Mouse (Mus musculus) MEL (cell line): ENCODE measurements around the gene Socs7. TPM values are rescaled to one million over a fixed set of nuclear protein-coding genes. Genes with fewer than 3 reads are reported as not detected.

Experiments
- DNase-seq: peaks from one replicate; pipeline ENCODE4 v3.0.0; 2011; ENCODE audit warnings: low read depth, low spot score
- H3K27ac ChIP-seq: 2 replicates; pipeline ENCODE4 v1.5.1; 2012; ENCODE audit warnings: low read depth, mild to moderate bottlenecking, control low read depth, low read length, moderate library complexity; ENCODE audit not compliant: control insufficient read depth
- H3K27me3 ChIP-seq, 2 experiments: fragments of 150-350 bp in 1 of 2; sonication (generic) in 1 of 2; 2 replicates each; pipeline ENCODE4 v1.6.1; 2012; ENCODE audit warnings: low read length in 2 of 2, mild to moderate bottlenecking in 2 of 2, improper control_type of control experiment in 1 of 2, moderate library complexity in 1 of 2; ENCODE audit not compliant: insufficient read depth in 2 of 2, control insufficient read depth in 1 of 2
- H3K36me3 ChIP-seq, 2 experiments: 2 replicates each; pipeline ENCODE4 v1.6.1; 2012 to 2014; ENCODE audit warnings: low read length in 2 of 2, improper control_type of control experiment in 1 of 2, inconsistent platforms in 1 of 2, mild to moderate bottlenecking in 1 of 2; ENCODE audit not compliant: insufficient read depth in 2 of 2, control insufficient read depth in 1 of 2
- H3K4me1 ChIP-seq, 2 experiments: fragments of 150-350 bp in 1 of 2; sonication (generic) in 1 of 2; 2 replicates each; pipeline ENCODE4 v1.6.1; 2012; ENCODE audit warnings: low read length in 2 of 2, improper control_type of control experiment in 1 of 2, mild to moderate bottlenecking in 1 of 2; ENCODE audit not compliant: insufficient read depth in 2 of 2, control insufficient read depth in 1 of 2
- H3K4me3 ChIP-seq, 2 experiments: fragments of 150-350 bp in 1 of 2; sonication (generic) in 1 of 2; 2 replicates each; pipeline ENCODE4 v1.5.1; 2012; ENCODE audit warnings: low read depth in 2 of 2, low read length in 2 of 2, mild to moderate bottlenecking in 2 of 2, moderate library complexity in 2 of 2, control low read depth in 1 of 2, improper control_type of control experiment in 1 of 2; ENCODE audit not compliant: control insufficient read depth in 1 of 2, insufficient read depth in 1 of 2
- H3K79me2 ChIP-seq: 2 replicates; pipeline ENCODE4 v1.6.1; 2012; ENCODE audit warnings: mild to moderate bottlenecking, low read length, moderate library complexity; ENCODE audit not compliant: control insufficient read depth, poor library complexity, insufficient read depth
- H3K9ac ChIP-seq: 2 replicates; pipeline ENCODE4 v1.6.1; 2012; ENCODE audit warnings: low read depth, mild to moderate bottlenecking, control low read depth, low read length, moderate library complexity; ENCODE audit not compliant: control insufficient read depth, poor library complexity, severe bottlenecking
- H3K9me3 ChIP-seq: fragments of 150-350 bp; sonication (generic); replicated peaks from 2 replicates; pipeline ENCODE4 v1.6.1; 2012; ENCODE audit warnings: mild to moderate bottlenecking, low read length, improper control_type of control experiment, moderate library complexity; ENCODE audit not compliant: insufficient read depth
- BHLHE40 ChIP-seq: IDR thresholded peaks from 2 replicates; pipeline ENCODE4 v1.6.1; 2012; ENCODE audit warnings: low read depth, mild to moderate bottlenecking, inconsistent platforms, low read length, improper control_type of control experiment, borderline replicate concordance
- CHD1 ChIP-seq: IDR thresholded peaks from 2 replicates; pipeline ENCODE4 v1.6.1; 2012; ENCODE audit warnings: low read depth, mild to moderate bottlenecking, inconsistent platforms, low read length, improper control_type of control experiment
- CHD2 ChIP-seq: IDR thresholded peaks from 2 replicates; pipeline ENCODE4 v1.6.1; 2011; ENCODE audit warnings: low read length, improper control_type of control experiment
- CTCF ChIP-seq, 3 experiments: IDR thresholded peaks in 2 of 3; conservative IDR thresholded peaks in 1 of 3; 2 replicates each; pipeline ENCODE4 v1.5.1; 2011 to 2012; ENCODE audit warnings: low read length in 3 of 3, low read depth in 2 of 3, mild to moderate bottlenecking in 2 of 3, improper control_type of control experiment in 1 of 3, inconsistent platforms in 1 of 3, mixed read lengths in 1 of 3, moderate library complexity in 1 of 3; ENCODE audit not compliant: control insufficient read depth in 1 of 3, insufficient read depth in 1 of 3, poor library complexity in 1 of 3, severe bottlenecking in 1 of 3
- E2F4 ChIP-seq: IDR thresholded peaks from 2 replicates; pipeline ENCODE4 v1.6.1; 2011; ENCODE audit warnings: low read depth, low read length, improper control_type of control experiment, borderline replicate concordance
- ELF1 ChIP-seq: IDR thresholded peaks from 2 replicates; pipeline ENCODE4 v1.6.1; 2014; ENCODE audit warnings: low read depth, mild to moderate bottlenecking, inconsistent platforms, low read length, improper control_type of control experiment, moderate library complexity
- EP300 ChIP-seq, 2 experiments: IDR thresholded peaks; 2 replicates each; pipeline ENCODE4 v1.6.1; 2011; ENCODE audit warnings: improper control_type of control experiment in 2 of 2, low read length in 2 of 2, low read depth in 1 of 2, mild to moderate bottlenecking in 1 of 2
- ETS1 ChIP-seq: IDR thresholded peaks from 2 replicates; pipeline ENCODE4 v1.6.1; 2012; ENCODE audit warnings: low read depth, mild to moderate bottlenecking, inconsistent platforms, low read length, improper control_type of control experiment, moderate library complexity
- GABPA ChIP-seq: IDR thresholded peaks from 2 replicates; pipeline ENCODE4 v1.6.1; 2012; ENCODE audit warnings: low read depth, mild to moderate bottlenecking, inconsistent platforms, low read length, improper control_type of control experiment, moderate library complexity
- GATA1 ChIP-seq: IDR thresholded peaks from 2 replicates; pipeline ENCODE4 v1.6.1; 2011; ENCODE audit warnings: low read depth, low read length, improper control_type of control experiment
- HCFC1 ChIP-seq: IDR thresholded peaks from 2 replicates; pipeline ENCODE4 v1.6.1; 2012; ENCODE audit warnings: low read depth, mild to moderate bottlenecking, inconsistent platforms, low read length, improper control_type of control experiment, moderate library complexity
- JUND ChIP-seq: IDR thresholded peaks from 2 replicates; pipeline ENCODE4 v1.6.1; 2011; ENCODE audit warnings: low read depth, mild to moderate bottlenecking, improper control_type of control experiment, low read length
- KAT2A ChIP-seq: conservative IDR thresholded peaks from 2 replicates; pipeline ENCODE4 v1.6.1; 2012; ENCODE audit warnings: low read depth, low read length, improper control_type of control experiment, inconsistent platforms
- MAFK ChIP-seq: IDR thresholded peaks from 2 replicates; pipeline ENCODE4 v1.6.1; 2011; ENCODE audit warnings: low read depth, mild to moderate bottlenecking, low read length, improper control_type of control experiment, borderline replicate concordance
- MAX ChIP-seq: IDR thresholded peaks from 2 replicates; pipeline ENCODE4 v1.6.1; 2011; ENCODE audit warnings: low read length, improper control_type of control experiment
- MAZ ChIP-seq: IDR thresholded peaks from 2 replicates; pipeline ENCODE4 v1.6.1; 2012; ENCODE audit warnings: low read depth, mild to moderate bottlenecking, inconsistent platforms, low read length, improper control_type of control experiment
- MEF2A ChIP-seq: IDR thresholded peaks from 2 replicates; pipeline ENCODE4 v1.6.1; 2014; ENCODE audit warnings: low read depth, mild to moderate bottlenecking, inconsistent platforms, low read length, improper control_type of control experiment; ENCODE audit not compliant: poor library complexity, insufficient replicate concordance, severe bottlenecking; ENCODE audit errors: extremely low read depth
- MXI1 ChIP-seq: IDR thresholded peaks from 2 replicates; pipeline ENCODE4 v1.6.1; 2011; ENCODE audit warnings: mild to moderate bottlenecking, low read depth, low read length, improper control_type of control experiment
- MYB ChIP-seq: IDR thresholded peaks from 2 replicates; pipeline ENCODE4 v1.6.1; 2011; ENCODE audit warnings: mild to moderate bottlenecking, low read depth, low read length, improper control_type of control experiment
- MYC ChIP-seq: IDR thresholded peaks from 2 replicates; pipeline ENCODE4 v1.6.1; 2011; ENCODE audit warnings: low read depth, mild to moderate bottlenecking, low read length, improper control_type of control experiment, moderate library complexity
- NELFE ChIP-seq: IDR thresholded peaks from 2 replicates; pipeline ENCODE4 v1.6.1; 2011; ENCODE audit warnings: low read depth, low read length, improper control_type of control experiment
- NRF1 ChIP-seq: IDR thresholded peaks from 2 replicates; pipeline ENCODE4 v1.6.1; 2014; ENCODE audit warnings: low read depth, mild to moderate bottlenecking, inconsistent platforms, low read length, improper control_type of control experiment, moderate library complexity; ENCODE audit not compliant: poor library complexity, insufficient read depth, severe bottlenecking
- POLR2A ChIP-seq, 2 experiments: IDR thresholded peaks; 2 replicates each; pipeline ENCODE4 v1.6.1; 2011 to 2012; ENCODE audit warnings: low read length in 2 of 2, mild to moderate bottlenecking in 2 of 2, control low read depth in 1 of 2, improper control_type of control experiment in 1 of 2, low read depth in 1 of 2, moderate library complexity in 1 of 2; ENCODE audit not compliant: control insufficient read depth in 1 of 2, insufficient read depth in 1 of 2, poor library complexity in 1 of 2
- POLR2AphosphoS2 ChIP-seq: IDR thresholded peaks from 2 replicates; pipeline ENCODE4 v1.6.1; 2011; ENCODE audit warnings: low read length, improper control_type of control experiment
- RAD21 ChIP-seq: IDR thresholded peaks from 2 replicates; pipeline ENCODE4 v1.6.1; 2011; ENCODE audit warnings: mild to moderate bottlenecking, low read depth, low read length, improper control_type of control experiment
- RCOR1 ChIP-seq: IDR thresholded peaks from 2 replicates; pipeline ENCODE4 v1.6.1; 2012; ENCODE audit warnings: low read depth, mild to moderate bottlenecking, inconsistent platforms, low read length, improper control_type of control experiment
- SIN3A ChIP-seq: IDR thresholded peaks from 2 replicates; pipeline ENCODE4 v1.6.1; 2012; ENCODE audit warnings: low read length, improper control_type of control experiment, inconsistent platforms
- SMC3 ChIP-seq: IDR thresholded peaks from 2 replicates; pipeline ENCODE4 v1.6.1; 2011; ENCODE audit warnings: low read depth, low read length, improper control_type of control experiment
- TAL1 ChIP-seq: IDR thresholded peaks from 2 replicates; pipeline ENCODE4 v1.6.1; 2012; ENCODE audit warnings: mild to moderate bottlenecking, inconsistent platforms, low read length, moderate library complexity, mixed read lengths
- TBP ChIP-seq: IDR thresholded peaks from 2 replicates; pipeline ENCODE4 v1.8.0; 2011; ENCODE audit warnings: low read depth, low read length, improper control_type of control experiment
- TCF12 ChIP-seq: IDR thresholded peaks from 2 replicates; pipeline ENCODE4 v1.6.1; 2014; ENCODE audit warnings: low read depth, mild to moderate bottlenecking, inconsistent platforms, low read length, improper control_type of control experiment, moderate library complexity
- UBTF ChIP-seq: IDR thresholded peaks from 2 replicates; pipeline ENCODE4 v1.6.1; 2012; ENCODE audit warnings: low read depth, mild to moderate bottlenecking, inconsistent platforms, low read length, improper control_type of control experiment, moderate library complexity, borderline replicate concordance; ENCODE audit not compliant: insufficient read depth
- USF1 ChIP-seq: IDR thresholded peaks from 2 replicates; pipeline ENCODE4 v1.6.1; 2014; ENCODE audit warnings: low read depth, mild to moderate bottlenecking, inconsistent platforms, low read length, improper control_type of control experiment, moderate library complexity
- USF2 ChIP-seq, 2 experiments: IDR thresholded peaks; 2 replicates each; pipeline ENCODE4 v1.6.1; 2011 to 2012; ENCODE audit warnings: improper control_type of control experiment in 2 of 2, low read length in 2 of 2, borderline replicate concordance in 1 of 2, inconsistent platforms in 1 of 2, low read depth in 1 of 2, mild to moderate bottlenecking in 1 of 2; ENCODE audit not compliant: insufficient read depth in 1 of 2
- ZC3H11A ChIP-seq: IDR thresholded peaks from 2 replicates; pipeline ENCODE4 v1.6.1; 2012; ENCODE audit warnings: low read depth, mild to moderate bottlenecking, inconsistent platforms, low read length, improper control_type of control experiment
- ZKSCAN1 ChIP-seq: IDR thresholded peaks from 2 replicates; pipeline ENCODE4 v1.6.1; 2012; ENCODE audit warnings: low read depth, mild to moderate bottlenecking, inconsistent platforms, low read length, improper control_type of control experiment, moderate library complexity
- ZMIZ1 ChIP-seq: IDR thresholded peaks from 2 replicates; pipeline ENCODE4 v1.6.1; 2012; ENCODE audit warnings: low read depth, mild to moderate bottlenecking, inconsistent platforms, low read length, improper control_type of control experiment, moderate library complexity
- ZNF384 ChIP-seq: IDR thresholded peaks from 2 replicates; pipeline ENCODE4 v1.6.1; 2012; ENCODE audit warnings: low read depth, mild to moderate bottlenecking, inconsistent platforms, low read length, improper control_type of control experiment
- polyA plus RNA-seq, 2 experiments: library from polyadenylated mRNA; stranded (reverse) in 1 of 2; unstranded in 1 of 2; fragments of >175 nt in 1 of 2; fragments of >200 nt in 1 of 2; gene quantifications; 2 replicates each; pipeline versions ENCODE4 v1.2.1 to v1.2.4; 2012; ENCODE audit warnings: low replicate concordance in 2 of 2, low read depth in 1 of 2; ENCODE audit not compliant: insufficient read length in 2 of 2, insufficient read depth in 1 of 2, missing spikeins in 1 of 2
- total RNA-seq: library from RNA; depleted of rRNA; stranded (reverse); fragments of 300-350 nt; gene quantifications from 2 replicates; pipeline ENCODE4 v1.2.3, GENCODE M21; 2012

Socs7 gene
- total and polyA plus RNA-seq, 3 experiments = 19.3 to 21.0 TPM; not detected in 1

DNA sequence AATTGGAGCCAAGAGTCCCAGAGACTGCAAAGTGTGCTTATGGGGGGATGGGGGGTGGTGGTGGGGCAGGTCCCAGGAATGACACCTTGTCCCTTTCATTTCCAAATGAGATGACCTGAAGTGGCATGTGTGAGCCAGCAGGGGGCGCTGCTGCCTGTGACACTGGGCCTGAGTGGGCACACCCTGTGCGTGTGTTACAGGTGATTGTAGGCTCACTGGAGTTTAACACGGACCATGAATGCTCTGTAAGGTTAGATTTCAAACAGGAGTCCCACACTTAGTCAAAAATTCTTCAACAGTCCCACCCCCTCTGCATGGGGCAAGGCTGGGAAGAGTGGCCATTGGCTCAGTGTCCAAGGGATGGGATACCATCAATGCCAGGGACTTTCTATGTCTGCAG lies 69.7 kb downstream of the Socs7 start:
- Histone ChIP-seq H3K4me1 (peaks cover 10 to 44% of the 10 kb centered on the region in 2 experiments), H3K27me3 (no peaks in the 10 kb centered on the region), H3K36me3 (peaks cover 0 to 31% of the 10 kb centered on the region in 2 experiments; a peak in 2 of 4 replicates), H3K9me3 (no peaks in the 10 kb centered on the region), H3K27ac (no peak overlapping the region), H3K4me3 (no peak overlapping the region), H3K79me2 (no peaks in the 10 kb centered on the region), H3K9ac (no peak overlapping the region)
- peak; percentile 85 for DNase-seq
- TF ChIP-seq CHD2 (no peak), MAX (peak; percentile 53; the same call in 1 of the 2 replicates), RCOR1 (no peak), ETS1 (no peak), RAD21 (peak; percentile 94), SIN3A (peak; percentile 73), TCF12 (no peak), E2F4 (no peak), EP300 (IDR thresholded peaks at IDR 0.05; ENCODE audit: low read depth in 1 of 2, low read length in 2 of 2) (0 out of 4 replicates have a peak, but pooled peaks have one; percentile 17 to 27), MYB (no peak), MYC (no peak), KAT2A (no peak), GATA1 (no peak), ZNF384 (peak; percentile 21; the same call in 1 of the 2 replicates), ELF1 (0 out of 2 replicates have a peak, but pooled peaks have one; percentile 25), CTCF (IDR thresholded peaks at IDR 0.05 in 2 of 3, conservative IDR thresholded peaks at IDR 0.05 in 1 of 3; ENCODE audit: control insufficient read depth in 1 of 3, insufficient read depth in 1 of 3, low read depth in 2 of 3, low read length in 3 of 3, poor library complexity in 1 of 3, severe bottlenecking in 1 of 3) (peak; percentile 96 to 100 (median 99)), USF2 (IDR thresholded peaks at IDR 0.05; ENCODE audit: borderline replicate concordance in 1 of 2, insufficient read depth in 1 of 2, low read depth in 1 of 2, low read length in 2 of 2) (no peak), NRF1 (0 out of 2 replicates have a peak, but pooled peaks have one; percentile 11), CHD1 (no peak), ZMIZ1 (no peak), ZKSCAN1 (no peak), MAFK (no peak), MAZ (peak; percentile 43; the same call in 1 of the 2 replicates), NELFE (no peak), POLR2A (IDR thresholded peaks at IDR 0.05; ENCODE audit: control insufficient read depth in 1 of 2, insufficient read depth in 1 of 2, low read depth in 1 of 2, low read length in 2 of 2, poor library complexity in 1 of 2) (no peak), JUND (no peak), BHLHE40 (peak; percentile 52), HCFC1 (0 out of 2 replicates have a peak, but pooled peaks have one; percentile 33), POLR2AphosphoS2 (no peak), TAL1 (no peak), TBP (no peak), SMC3 (peak; percentile 98), GABPA (no peak), USF1 (no peak), MEF2A (no peak), ZC3H11A (peak; percentile 92), MXI1 (0 out of 2 replicates have a peak, but pooled peaks have one; percentile 54), UBTF (no peak)
